Mouse (Mus musculus) layer of hippocampus, adult 18-20 months (tissue): ENCODE measurements at regions not wholly inside any gene's neighbourhood (a gene's known extent, or its start where the extent isn't known, plus 50 kb on each side); places are given as distances from the start of the nearest gene placed in this dataset.

Experiments used
- DNase-seq, 2 experiments: peaks; one replicate each; pipeline ENCODE4 v3.0.0; 2022; ENCODE audit warnings: low spot score in 2 of 2

GRCm38 (mm10) chr17:4198001-4198400 lies 501.9 kb upstream of the Nox3 start:
- no peak for DNase-seq

GRCm38 (mm10) chr17:4199698-4200153 lies 503.7 kb upstream of the Nox3 start:
- no peak for DNase-seq

GRCm38 (mm10) chr17:4201300-4201699 lies 505.2 kb upstream of the Nox3 start:
- no peak for DNase-seq

GRCm38 (mm10) chr17:4208142-4208925 lies 512.3 kb upstream of the Nox3 start:
- no peak for DNase-seq

GRCm38 (mm10) chr17:4209650-4210049 lies 513.6 kb upstream of the Nox3 start:
- DNase-seq, result no peak

GRCm38 (mm10) chr17:4212586-4212985 lies 516.5 kb upstream of the Nox3 start:
- peak in 1 of 2 experiments; percentile 16 for DNase-seq

GRCm38 (mm10) chr17:4214970-4215369 lies 518.9 kb upstream of the Nox3 start:
- DNase-seq, result no peak

GRCm38 (mm10) chr17:4216203-4216602 lies 520.1 kb upstream of the Nox3 start:
- DNase-seq, result no peak

- DNase-seq, result peak in 1 of 2 experiments; percentile 23
Observed at GRCm38 (mm10) chr17:4216750-4217149, 520.7 kb upstream of the Nox3 start.

- peak in 1 of 2 experiments; percentile 7 for DNase-seq
Observed at GRCm38 (mm10) chr17:4220661-4221360, 524.8 kb upstream of the Nox3 start.

GRCm38 (mm10) chr17:4227889-4228288 lies 531.8 kb upstream of the Nox3 start:
- DNase-seq, result no peak

GRCm38 (mm10) chr17:4229969-4230368 lies 533.9 kb upstream of the Nox3 start:
- DNase-seq, result no peak

GRCm38 (mm10) chr17:4250476-4250875 lies 554.4 kb upstream of the Nox3 start:
- no peak for DNase-seq

- no peak for DNase-seq
Observed at GRCm38 (mm10) chr17:4265471-4265870, 569.4 kb upstream of the Nox3 start.

GRCm38 (mm10) chr17:4265946-4266345 lies 569.9 kb upstream of the Nox3 start:
- no peak for DNase-seq

GRCm38 (mm10) chr17:4266487-4266886 lies 570.4 kb upstream of the Nox3 start:
- peak in 1 of 2 experiments; percentile 2 for DNase-seq

GRCm38 (mm10) chr17:4268380-4268779 lies 572.3 kb upstream of the Nox3 start:
- no peak for DNase-seq

GRCm38 (mm10) chr17:4272456-4272855 lies 576.4 kb upstream of the Nox3 start:
- DNase-seq, result no peak

- DNase-seq, result no peak
Observed at GRCm38 (mm10) chr17:4276722-4277121, 580.7 kb upstream of the Nox3 start.

- DNase-seq, result peak in 1 of 2 experiments; percentile 22
Observed at GRCm38 (mm10) chr17:4278239-4278827, 582.3 kb upstream of the Nox3 start.

- no peak for DNase-seq
Observed at GRCm38 (mm10) chr17:4281451-4281850, 585.4 kb upstream of the Nox3 start.

GRCm38 (mm10) chr17:4291418-4291817 lies 595.4 kb upstream of the Nox3 start:
- DNase-seq, result no peak
